Mouse (Mus musculus) liver, embryonic 16.5 days (tissue): Measurements from ENCODE around the gene Ndufaf2. TPM values are rescaled to one million over a fixed set of nuclear protein-coding genes. Genes with fewer than 3 reads are reported as not detected.

Source experiments
- ATAC-seq: fragments of 200-750 bp; cut with Nextera tagmentation; 2 replicates; pipeline ENCODE4 v1.8.0; 2017; ENCODE audit warnings: low read depth, mild to moderate bottlenecking, moderate number of reproducible peaks, moderate library complexity
- H3K27ac ChIP-seq: fragments of 300-500 bp; sonication (generic); 2 replicates; pipeline ENCODE4 v1.5.1; 2014; ENCODE audit warnings: mild to moderate bottlenecking, low read length
- H3K27me3 ChIP-seq: fragments of 300-500 bp; sonication (generic); 2 replicates; pipeline ENCODE4 v1.6.1; 2014; ENCODE audit warnings: low read depth, low read length, mixed read lengths; ENCODE audit not compliant: control insufficient read depth, insufficient read depth
- H3K36me3 ChIP-seq: fragments of 300-500 bp; sonication (generic); 2 replicates; pipeline ENCODE4 v1.6.1; 2014; ENCODE audit warnings: mild to moderate bottlenecking; ENCODE audit not compliant: control insufficient read depth, insufficient read depth
- H3K4me1 ChIP-seq: fragments of 300-500 bp; sonication (generic); 2 replicates; pipeline ENCODE4 v1.6.1; 2014; ENCODE audit warnings: low read depth, low read length, mixed read lengths; ENCODE audit not compliant: control insufficient read depth
- H3K4me2 ChIP-seq: fragments of 300-500 bp; sonication (generic); 2 replicates; pipeline ENCODE4 v1.6.1; 2014; ENCODE audit warnings: low read depth, low read length, mixed read lengths
- H3K4me3 ChIP-seq: fragments of 300-500 bp; sonication (generic); 2 replicates; pipeline ENCODE4 v1.5.1; 2014; ENCODE audit warnings: low read depth, mild to moderate bottlenecking, low read length
- H3K9ac ChIP-seq: fragments of 300-500 bp; sonication (generic); 2 replicates; pipeline ENCODE4 v1.6.1; 2014; ENCODE audit warnings: low read depth, low read length
- H3K9me3 ChIP-seq: fragments of 300-500 bp; sonication (generic); replicated peaks from 2 replicates; pipeline ENCODE4 v1.6.1; 2016; ENCODE audit warnings: low read length; ENCODE audit not compliant: control insufficient read depth
- WGBS: fragments of 180-500 bp; shearing (Covaris S2); extraction: QIAGEN DNeasy Blood & Tissue Kit; methylation state at CpG from one replicate; pipeline ENCODE4 v1.1.7; 2014; ENCODE audit not compliant: insufficient replicate concordance; 5-methylcytosine and 5-hydroxymethylcytosine counted together
- polyA plus RNA-seq: library from polyadenylated mRNA; unstranded; fragments of >200 nt; fragmentation: Nextera tagmentation; extraction: Ambion mirVana; gene quantifications from 2 replicates; pipeline ENCODE4 v1.2.1, GENCODE M21; 2015

Gene Ndufaf2
- polyA plus RNA-seq, 1 experiment from 2014 or later, result 21.5 TPM

- H3K36me3 ChIP-seq, result no peaks in the 10 kb centered on the region
Observed at GRCm38 (mm10) chr13:108157156-108157555, 1.3 kb downstream of the Ndufaf2 start.

GRCm38 (mm10) chr13:108152650-108153372, 5.6 kb downstream of the Ndufaf2 start:
- H3K27ac ChIP-seq, result no peak overlapping the region
- no peaks in the 10 kb centered on the region for H3K27me3 ChIP-seq
- H3K4me3 ChIP-seq, result no peak overlapping the region
- no peak overlapping the region for H3K4me2 ChIP-seq
- no peaks in the 10 kb centered on the region for H3K36me3 ChIP-seq
- 55% methylated on average over 8 of the region's 8 CpGs for whole genome bisulfite sequencing
- H3K4me1 ChIP-seq, result peaks cover 4% of the 10 kb centered on the region
- no peak for ATAC-seq
- no peaks in the 10 kb centered on the region for H3K9me3 ChIP-seq
- no peak overlapping the region for H3K9ac ChIP-seq

More at GRCm38 (mm10) chr13:108157156-108157555, 1.3 kb downstream of the Ndufaf2 start:
- Histone ChIP-seq H3K9me3 (no peaks in the 10 kb centered on the region), H3K27ac (no peak overlapping the region), H3K27me3 (no peaks in the 10 kb centered on the region), H3K4me2 (no peak overlapping the region; the same call in 1 of the 2 replicates), H3K4me3 (no peak overlapping the region), H3K9ac (no peak overlapping the region), H3K4me1 (peaks cover 13% of the 10 kb centered on the region)
- 56% methylated on average over 2 of the region's 2 CpGs for WGBS
- no peak for ATAC-seq

- H3K9me3 ChIP-seq, result no peaks in the 10 kb centered on the region
- H3K4me1 ChIP-seq, result no peaks in the 10 kb centered on the region
- no peak overlapping the region for H3K4me3 ChIP-seq
- H3K36me3 ChIP-seq, result no peaks in the 10 kb centered on the region
- no peak overlapping the region for H3K27ac ChIP-seq
- no peak overlapping the region for H3K4me2 ChIP-seq
- H3K9ac ChIP-seq, result no peak overlapping the region
- H3K27me3 ChIP-seq, result no peaks in the 10 kb centered on the region
- ATAC-seq, result no peak
Observed at GRCm38 (mm10) chr13:108151782-108152181, 6.6 kb downstream of the Ndufaf2 start.

- Histone ChIP-seq H3K4me3 (no peak overlapping the region), H3K27me3 (no peaks in the 10 kb centered on the region), H3K27ac (no peak overlapping the region), H3K9me3 (no peaks in the 10 kb centered on the region), H3K4me2 (no peak overlapping the region), H3K9ac (no peak overlapping the region), H3K36me3 (no peaks in the 10 kb centered on the region), H3K4me1 (no peaks in the 10 kb centered on the region)
- ATAC-seq, result no peak
- WGBS, result 78% methylated on average over 8 of the region's 8 CpGs
Observed at GRCm38 (mm10) chr13:108144086-108144485, 14.3 kb downstream of the Ndufaf2 start.

GRCm38 (mm10) chr13:108138403-108138977, 19.9 kb downstream of the Ndufaf2 start:
- H3K36me3 ChIP-seq, result no peaks in the 10 kb centered on the region
- no peak for ATAC-seq
- H3K9me3 ChIP-seq, result no peaks in the 10 kb centered on the region
- no peak overlapping the region for H3K27ac ChIP-seq
- no peaks in the 10 kb centered on the region for H3K4me1 ChIP-seq
- H3K4me3 ChIP-seq, result no peak overlapping the region
- H3K27me3 ChIP-seq, result no peaks in the 10 kb centered on the region
- 73% methylated on average over 5 of the region's 5 CpGs for WGBS
- H3K9ac ChIP-seq, result no peak overlapping the region
- H3K4me2 ChIP-seq, result no peak overlapping the region

- whole genome bisulfite sequencing, result 65% methylated on average over 6 of the region's 6 CpGs
- Histone ChIP-seq H3K9ac (no peak overlapping the region), H3K4me2 (no peak overlapping the region), H3K9me3 (no peaks in the 10 kb centered on the region), H3K4me1 (no peaks in the 10 kb centered on the region), H3K27me3 (no peaks in the 10 kb centered on the region), H3K4me3 (no peak overlapping the region), H3K36me3 (no peaks in the 10 kb centered on the region), H3K27ac (no peak overlapping the region)
- ATAC-seq, result no peak
Observed at GRCm38 (mm10) chr13:108135617-108136016, 22.8 kb downstream of the Ndufaf2 start.

- ATAC-seq, result no peak
- no peak overlapping the region for H3K27ac ChIP-seq
- H3K9me3 ChIP-seq, result no peaks in the 10 kb centered on the region
- H3K4me3 ChIP-seq, result no peak overlapping the region
- H3K4me2 ChIP-seq, result no peak overlapping the region
- no peaks in the 10 kb centered on the region for H3K4me1 ChIP-seq
- no peaks in the 10 kb centered on the region for H3K27me3 ChIP-seq
- 68% methylated on average over 6 of the region's 6 CpGs for WGBS
- no peaks in the 10 kb centered on the region for H3K36me3 ChIP-seq
- H3K9ac ChIP-seq, result no peak overlapping the region
Observed at GRCm38 (mm10) chr13:108132031-108132819, 26.2 kb downstream of the Ndufaf2 start.

- H3K9me3 ChIP-seq, result no peaks in the 10 kb centered on the region
- 66% methylated on average over 5 of the region's 5 CpGs for WGBS
- H3K36me3 ChIP-seq, result no peaks in the 10 kb centered on the region
- ATAC-seq, result no peak
- no peaks in the 10 kb centered on the region for H3K4me1 ChIP-seq
- H3K4me2 ChIP-seq, result no peak overlapping the region
- no peak overlapping the region for H3K4me3 ChIP-seq
- no peak overlapping the region for H3K9ac ChIP-seq
- H3K27ac ChIP-seq, result no peak overlapping the region
- no peaks in the 10 kb centered on the region for H3K27me3 ChIP-seq
Observed at GRCm38 (mm10) chr13:108130737-108131136, 27.7 kb downstream of the Ndufaf2 start.

GRCm38 (mm10) chr13:108129070-108129469, 29.4 kb downstream of the Ndufaf2 start:
- 57% methylated on average over 7 of the region's 7 CpGs for WGBS
- Histone ChIP-seq H3K27me3 (no peaks in the 10 kb centered on the region), H3K4me2 (no peak overlapping the region), H3K4me1 (no peaks in the 10 kb centered on the region), H3K27ac (no peak overlapping the region), H3K36me3 (no peaks in the 10 kb centered on the region), H3K9ac (no peak overlapping the region), H3K9me3 (no peaks in the 10 kb centered on the region), H3K4me3 (no peak overlapping the region)
- no peak for ATAC-seq
